10 mouse cellular contexts compared by ENCODE assay signal in genomic region chr3:53650003-53650748, GRCm38 (mm10). TPM values are rescaled to one million over a fixed set of nuclear protein-coding genes. Genes with fewer than 3 reads are reported as not detected.
DNase-seq lines count a peak whose midpoint lies in the region; ATAC-seq and TF ChIP-seq lines count a peak whose summit lies in the region.
"Had no signal": no experiment of that assay in that cellular context is flagged by ENCODE, and none has a peak within 500 bp of the region (broad histone marks: within the 10 kb centered on the region; RNA-seq: fewer than 3 reads in every experiment).

No protein-coding gene starts in this region.

- no peak overlapping the region for H3K9ac ChIP-seq in intestine, embryonic 15.5 days

- TF ChIP-seq CTCF in gastrocnemius, adult 2 months (IDR thresholded peaks at IDR 0.05): no peak

- ATAC-seq in intestine, embryonic 15.5 days: no peak
- ATAC-seq in erythroid progenitor cell, adult 5-6 weeks (replicated peaks; ENCODE audit: low FRiP score, poor library complexity, severe bottlenecking): no peak
- no peak for ATAC-seq in megakaryocyte-erythroid progenitor cell, adult 5-6 weeks (replicated peaks; ENCODE audit: low FRiP score, low TSS enrichment, poor library complexity, severe bottlenecking)

- no peaks in the 10 kb centered on the region for H3K27me3 ChIP-seq in intestine, embryonic 15.5 days (replicated peaks)

- WGBS in intestine, embryonic 15.5 days: 21% methylated on average over 8 of the region's 8 CpGs

- intact Hi-C loops in gastrocnemius, adult 2 months (cut with DNase I): no loop called here
- intact Hi-C loops in gastrocnemius, postnatal 36 days (cut with DNase I): no loop called here

- H3K4me1 ChIP-seq in intestine, embryonic 15.5 days (replicated peaks): 0 out of 2 replicates have a peak, but pooled peaks cover 2% of the 10 kb centered on the region

- no peak overlapping the region for H3K4me3 ChIP-seq in gastrocnemius, adult 2 months
- no peak overlapping the region for H3K4me3 ChIP-seq in intestine, embryonic 15.5 days (replicated peaks)

- DNase-seq in gastrocnemius, adult 2 months: no peak
- DNase-seq in gastrocnemius, postnatal 36 days: no peak
- peak; percentile 17 for DNase-seq in retina, postnatal 1 day
- no peak for DNase-seq in retina, embryonic 14.5 days (ENCODE audit: low spot score)
- DNase-seq in adrenal gland, adult 2 months: no peak
- DNase-seq: spleen, adult 18-20 months had no signal

- peak overlapping the region; percentile 41; the same call in 1 of the 2 replicates for H3K27ac ChIP-seq in gastrocnemius, adult 2 months
- H3K27ac ChIP-seq in intestine, embryonic 15.5 days: no peak overlapping the region

- H3K4me2 ChIP-seq in intestine, embryonic 15.5 days (replicated peaks): peak overlapping the region; percentile 12; the same call in 1 of the 2 replicates

- peaks cover 21% of the 10 kb centered on the region for H3K36me3 ChIP-seq in intestine, embryonic 15.5 days

- peaks cover 5% of the 10 kb centered on the region; the same call in 1 of the 2 replicates for H3K9me3 ChIP-seq in intestine, embryonic 15.5 days

RNA-seq across cellular contexts. Expression of gene Frem2, which starts 7.0 kb away (rescaled TPM):
- total RNA-seq in gastrocnemius, adult 2 months (2021): 1 to 10 TPM in 1 of 2 experiments, under 1 TPM in 1; 0.94 to 3.9 TPM
- total RNA-seq in gastrocnemius, postnatal 36 days (2021): 1 to 10 TPM; 1.5 to 2.8 TPM
- 7.1 and 8.0 TPM in 2 replicates for polyA plus RNA-seq in intestine, embryonic 15.5 days (2015; fragmentation: Nextera tagmentation; extraction: Ambion mirVana)
- total RNA-seq in adrenal gland, adult 2 months (2021): under 1 TPM; 0.12 to 0.14 TPM
- 0.16 and 0.29 TPM in 2 replicates for polyA plus RNA-seq in adrenal gland, adult 2 months (2012; rRNA removed)
- not detected in 2 replicates for total RNA-seq in erythroid progenitor cell, adult 5-6 weeks (2015; ENCODE audit: low replicate concordance)
- not detected in 2 replicates for total RNA-seq in erythroid progenitor cell, adult 5-6 weeks (2017; ENCODE audit: low replicate concordance)
- total RNA-seq in megakaryocyte-erythroid progenitor cell, adult 5-6 weeks (2014; fragmentation: Nextera tagmentation): not detected in 2 replicates
- total RNA-seq in megakaryocyte-erythroid progenitor cell, adult 5-6 weeks (2017): not detected in 2 replicates
- total RNA-seq: megakaryocyte, adult 5-6 weeks had no signal
